Mouse (Mus musculus) T-helper 2 cell (primary cell): ENCODE data around the gene Zfp667.
"Not testable (repeated sequence)": the region's sequence is repeated elsewhere in the genome, so short reads cannot be mapped to it uniquely, and the experiment has no call there.

Experiments
- in situ Hi-C: fragments of 300-600 bp; cut with MboI, MseI; formaldehyde crosslinking; loops from one replicate; pipeline ENCODE4 v1.15.1; 2025; ENCODE audit warnings: high pct_unique_total_duplicates

The Zfp667 gene

GRCm38 (mm10) chr7:6300796-6301195 lies 14.4 kb downstream of the Zfp667 start:
- in situ Hi-C loops: not testable (repeated sequence)

- in situ Hi-C loops: loop anchor here (5.0 kb wide), 1 partner anchor 42 kb away; no protein-coding TSS in a partner anchor
Measured at GRCm38 (mm10) chr7:6330458-6331232, 44.3 kb downstream of the Zfp667 start.

GRCm38 (mm10) chr7:6331233-6331956 lies 45.0 kb downstream of the Zfp667 start, which contains the start of gene Zfp583:
TSS of gene Zfp583 (minus strand) at chr7:6331285.
- in situ Hi-C loops: loop anchor here (5.0 kb wide), 1 partner anchor 41 kb away; no protein-coding TSS in a partner anchor

- in situ Hi-C loops: no loop called here
Measured at GRCm38 (mm10) chr7:6339865-6340264, 53.5 kb downstream of the Zfp667 start.

DNA sequence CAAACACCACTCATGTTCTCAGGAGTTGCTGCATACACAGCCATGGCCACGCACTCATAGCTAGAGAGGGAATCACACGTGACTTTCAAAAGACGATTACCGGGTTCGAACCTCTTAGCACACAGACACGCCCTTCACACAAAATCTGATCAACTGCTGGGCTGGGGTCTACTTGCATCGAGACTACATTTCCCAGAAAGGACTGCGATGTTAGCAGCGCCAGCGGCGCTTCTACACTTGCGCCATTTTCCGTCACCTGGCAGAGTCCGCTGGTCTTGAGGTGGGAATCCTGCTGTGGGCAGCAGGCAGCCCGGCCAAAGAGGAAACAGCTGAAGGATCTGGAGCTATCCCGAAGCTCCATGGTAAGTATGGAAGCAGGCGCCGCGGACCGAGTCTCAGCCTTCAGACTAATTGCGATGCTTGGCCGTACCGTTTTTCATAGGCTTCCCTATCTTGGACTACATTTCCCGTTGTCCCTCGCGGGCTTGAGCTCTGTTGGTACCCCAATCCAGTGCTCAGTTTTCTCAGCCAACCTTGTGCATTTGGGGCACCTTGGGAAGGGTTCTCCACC lies 57.2 kb downstream of the Zfp667 start, which contains the start of gene Gm3854:
TSS of gene Gm3854 (plus strand) at position 259 of the 571 bp plus-strand sequence.
- in situ Hi-C loops: no loop called here

- in situ Hi-C loops: no loop called here
Measured at GRCm38 (mm10) chr7:6344124-6344523, 57.7 kb downstream of the Zfp667 start.
